ENCODE assay signal across 14 mouse cellular contexts in the genomic region with DNA sequence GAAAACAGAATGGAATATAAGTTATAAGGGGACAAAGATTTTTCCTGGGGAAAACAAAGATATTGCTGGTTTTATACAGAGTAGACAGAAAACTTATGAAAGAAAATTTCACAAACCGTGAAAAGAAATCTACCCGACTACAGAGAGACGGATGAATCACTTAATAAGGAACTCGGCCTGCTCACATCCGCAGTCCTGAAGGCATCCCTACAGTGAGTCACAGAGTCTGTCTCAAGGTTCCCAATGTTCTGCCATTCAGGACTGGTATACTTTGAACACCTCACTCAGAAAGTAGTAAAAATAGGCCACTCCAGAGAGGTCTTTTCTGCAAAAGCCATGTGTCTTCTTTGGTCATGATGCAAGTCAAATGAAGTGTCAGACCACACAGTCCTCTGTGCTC.
"Had no signal": no experiment of that assay in that cellular context is flagged by ENCODE, and none has a peak within 500 bp of the region (broad histone marks: within the 10 kb centered on the region; RNA-seq: fewer than 3 reads in every experiment).

No protein-coding gene starts in this region.

- H3K4me3 ChIP-seq: kidney, embryonic 15.5 days; left cerebral cortex, adult 2 months; limb, embryonic 10.5 days; liver, embryonic 15.5 days; megakaryocyte, embryonic 14.5 days had no signal

- H3K27me3 ChIP-seq: kidney, embryonic 15.5 days; liver, embryonic 15.5 days; megakaryocyte, embryonic 14.5 days had no signal

- H3K4me1 ChIP-seq: kidney, embryonic 15.5 days; limb, embryonic 10.5 days; liver, embryonic 15.5 days; megakaryocyte, embryonic 14.5 days had no signal

- H3K36me3 ChIP-seq: kidney, embryonic 15.5 days; limb, embryonic 10.5 days; liver, embryonic 15.5 days had no signal

- H3K27ac ChIP-seq: kidney, embryonic 15.5 days; left cerebral cortex, adult 2 months; limb, embryonic 10.5 days; liver, embryonic 15.5 days; macrophage; stomach, postnatal 0 days had no signal

- H3K9me3 ChIP-seq: kidney, embryonic 15.5 days; limb, embryonic 10.5 days; liver, embryonic 15.5 days; megakaryocyte, embryonic 14.5 days had no signal

- DNase-seq: kidney, postnatal 14 days; lung, embryonic 14.5 days; lung, postnatal 10 days; right cerebral cortex, postnatal 25 days had no signal

- H3K9ac ChIP-seq: kidney, embryonic 15.5 days; liver, embryonic 15.5 days; lung, embryonic 14.5 days had no signal

- ATAC-seq: midbrain, embryonic 16.5 days had no signal

- H3K4me2 ChIP-seq: kidney, embryonic 15.5 days; liver, embryonic 11.5 days; liver, embryonic 15.5 days; lung, embryonic 14.5 days; midbrain, embryonic 11.5 days had no signal
